In the genomic region with DNA sequence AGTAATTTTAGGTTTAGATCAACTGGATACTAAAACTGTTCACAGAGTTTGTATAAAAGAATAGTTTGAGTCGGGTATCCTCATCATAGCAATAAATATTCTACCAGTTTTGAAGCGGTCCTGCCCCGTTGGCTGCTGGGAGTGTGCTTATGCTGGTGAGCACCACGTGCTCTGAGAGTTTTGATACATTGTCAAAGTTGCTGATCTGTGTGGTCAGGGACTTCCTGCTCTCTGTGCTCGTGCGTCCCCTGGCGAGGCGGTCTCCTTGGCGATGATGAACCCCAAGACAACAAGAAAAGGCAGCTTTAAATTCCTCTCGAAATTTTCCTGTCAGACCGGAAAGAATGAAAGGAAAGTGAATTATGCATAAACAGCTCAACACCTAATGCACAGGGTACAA, we compare ENCODE assay signal across 14 mouse cellular contexts. TPM values are rescaled to one million over a fixed set of nuclear protein-coding genes. Genes with fewer than 3 reads are reported as not detected.
A peak's percentile ranks its signal among the peaks of the same experiment; 100 is the strongest.
DNase-seq lines count a peak whose midpoint lies in the region; ATAC-seq lines count a peak whose summit lies in the region.
"Had no signal": no experiment of that assay in that cellular context is flagged by ENCODE, and none has a peak within 500 bp of the region (broad histone marks: within the 10 kb centered on the region; RNA-seq: fewer than 3 reads in every experiment).

No protein-coding gene starts in this region.

- ATAC-seq in kidney, embryonic 14.5 days (ENCODE audit: low FRiP score, low TSS enrichment): no peak
- peak; percentile 99 to 100 for ATAC-seq in hematopoietic stem cell, adult 5-6 weeks (replicated peaks in 1 of 2; ENCODE audit: insufficient read depth in 1 of 2, low FRiP score in 2 of 2, low TSS enrichment in 1 of 2, low read depth in 1 of 2, poor library complexity in 2 of 2, severe bottlenecking in 2 of 2)
- ATAC-seq: forebrain, embryonic 16.5 days had no signal

- DNase-seq in kidney, postnatal 10 days: peak; percentile 27
- peak; percentile 7 for DNase-seq in thymus, postnatal 0 days (ENCODE audit: low spot score)
- DNase-seq in thymus, postnatal 10 days (ENCODE audit: low spot score in 2 of 2): no peak
- DNase-seq in thymus, postnatal 4 days: peak; percentile 14
- DNase-seq in left cerebral cortex, postnatal 10 days (ENCODE audit: extremely low spot score in 1 of 2, low spot score in 2 of 2): no peak

- H3K4me1 ChIP-seq in kidney, embryonic 14.5 days (ENCODE audit: control insufficient read depth, insufficient read depth, low read length): no peaks in the 10 kb centered on the region
- H3K4me1 ChIP-seq: hindbrain, embryonic 12.5 days; midbrain, embryonic 12.5 days had no signal

- intact Hi-C loops in left cerebral cortex, postnatal 10 days (cut with DNase I): no loop called here

- H3K4me2 ChIP-seq in kidney, embryonic 14.5 days (replicated peaks; ENCODE audit: low read depth, low read length): no peak overlapping the region
- H3K4me2 ChIP-seq: embryonic facial prominence, embryonic 12.5 days; hindbrain, embryonic 12.5 days; limb, embryonic 13.5 days; midbrain, embryonic 12.5 days had no signal

- no peak overlapping the region for H3K4me3 ChIP-seq in kidney, embryonic 14.5 days (ENCODE audit: low read length)
- H3K4me3 ChIP-seq: embryonic facial prominence, embryonic 12.5 days; hindbrain, embryonic 12.5 days; limb, embryonic 13.5 days; midbrain, embryonic 12.5 days had no signal

- H3K9ac ChIP-seq in kidney, embryonic 14.5 days (ENCODE audit: low read depth, low read length): no peak overlapping the region
- H3K9ac ChIP-seq: embryonic facial prominence, embryonic 12.5 days; hindbrain, embryonic 12.5 days; limb, embryonic 13.5 days; midbrain, embryonic 12.5 days had no signal

- H3K9me3 ChIP-seq in kidney, embryonic 14.5 days (ENCODE audit: control insufficient read depth, low read length): no peaks in the 10 kb centered on the region
- H3K9me3 ChIP-seq: embryonic facial prominence, embryonic 12.5 days; hindbrain, embryonic 12.5 days; limb, embryonic 13.5 days; midbrain, embryonic 12.5 days had no signal

- WGBS in kidney, embryonic 14.5 days: 63% methylated on average over 11 of the region's 11 CpGs

- H3K27me3 ChIP-seq in kidney, embryonic 14.5 days (ENCODE audit: control insufficient read depth, insufficient read depth, low read length): no peaks in the 10 kb centered on the region
- H3K27me3 ChIP-seq: embryonic facial prominence, embryonic 12.5 days; hindbrain, embryonic 12.5 days; limb, embryonic 13.5 days; midbrain, embryonic 12.5 days had no signal

- no peak overlapping the region for H3K27ac ChIP-seq in kidney, embryonic 14.5 days (ENCODE audit: low read depth, low read length)
- H3K27ac ChIP-seq: embryonic facial prominence, embryonic 12.5 days; hindbrain, embryonic 12.5 days; limb, embryonic 13.5 days; midbrain, embryonic 12.5 days had no signal

- no peaks in the 10 kb centered on the region for H3K36me3 ChIP-seq in kidney, embryonic 14.5 days (ENCODE audit: control insufficient read depth, insufficient read depth, low read length)
- H3K36me3 ChIP-seq: embryonic facial prominence, embryonic 12.5 days; hindbrain, embryonic 12.5 days; limb, embryonic 13.5 days; midbrain, embryonic 12.5 days had no signal

RNA-seq across cellular contexts. Expression of a gene that starts 16.9 kb away (rescaled TPM):
- not detected in 2 replicates for polyA plus RNA-seq in kidney, embryonic 14.5 days (2014; fragmentation: Nextera tagmentation; extraction: Ambion mirVana)
- not detected in 2 replicates for polyA plus RNA-seq in thymus, postnatal 0 days (2015; fragmentation: Nextera tagmentation; extraction: Ambion mirVana)
- not detected in 2 replicates for total RNA-seq in hematopoietic stem cell, adult 5-6 weeks (2017)
- total RNA-seq in left cerebral cortex, postnatal 10 days (2021): not detected
- total RNA-seq: ES-E14; heart, adult 8-10 months had no signal
- polyA plus RNA-seq: embryonic facial prominence, embryonic 12.5 days; forebrain, embryonic 16.5 days; hindbrain, embryonic 12.5 days; limb, embryonic 13.5 days; midbrain, embryonic 12.5 days had no signal

Comparison
In these comparisons a context has a peak if more than half of its experiments do, and no peak if none do; other contexts are left out.
1. DNase-seq: peak in kidney, postnatal 10 days (single experiment), thymus, postnatal 0 days (single experiment) and thymus, postnatal 4 days (single experiment); none in thymus, postnatal 10 days (0 of 2) and left cerebral cortex, postnatal 10 days (0 of 2).